Mouse (Mus musculus) lung, embryonic 15.5 days (tissue): Measurements from ENCODE around the gene Pi4k2a. TPM values are rescaled to one million over a fixed set of nuclear protein-coding genes. Genes with fewer than 3 reads are reported as not detected.

ENCODE experiments used
- ATAC-seq: fragments of 200-750 bp; cut with Nextera tagmentation; 2 replicates; pipeline ENCODE4 v1.8.0; 2017; ENCODE audit warnings: moderate number of reproducible peaks, borderline replicate concordance; ENCODE audit not compliant: low FRiP score, low TSS enrichment; ENCODE audit errors: extremely low read depth
- H3K27ac ChIP-seq: fragments of 300-500 bp; sonication (generic); 2 replicates; pipeline ENCODE4 v1.5.1; 2015; ENCODE audit warnings: moderate library complexity, mild to moderate bottlenecking, inconsistent platforms
- H3K27me3 ChIP-seq: fragments of 300-500 bp; sonication (generic); 2 replicates; pipeline ENCODE4 v1.6.1; 2015; ENCODE audit warnings: inconsistent platforms
- H3K36me3 ChIP-seq: fragments of 300-500 bp; sonication (generic); 2 replicates; pipeline ENCODE4 v1.6.1; 2015; ENCODE audit warnings: inconsistent platforms
- H3K4me1 ChIP-seq: fragments of 300-500 bp; sonication (generic); 2 replicates; pipeline ENCODE4 v1.6.1; 2015; ENCODE audit warnings: inconsistent platforms
- H3K4me2 ChIP-seq: fragments of 300-500 bp; sonication (generic); 2 replicates; pipeline ENCODE4 v1.6.1; 2015; ENCODE audit warnings: inconsistent platforms, mild to moderate bottlenecking, moderate library complexity
- H3K4me3 ChIP-seq: fragments of 300-500 bp; sonication (generic); 2 replicates; pipeline ENCODE4 v1.5.1; 2015; ENCODE audit warnings: mild to moderate bottlenecking, inconsistent platforms
- H3K9ac ChIP-seq: fragments of 300-500 bp; sonication (generic); 2 replicates; pipeline ENCODE4 v1.6.1; 2015; ENCODE audit warnings: inconsistent platforms
- H3K9me3 ChIP-seq: fragments of 300-500 bp; sonication (generic); 2 replicates; pipeline ENCODE4 v1.6.1; 2016; ENCODE audit warnings: inconsistent platforms
- WGBS: fragments of 180-500 bp; shearing (Covaris S2); methylation state at CpG from one replicate; pipeline ENCODE4 v1.1.7; 2015; 5-methylcytosine and 5-hydroxymethylcytosine counted together
- polyA plus RNA-seq: library from polyadenylated mRNA; unstranded; fragments of >200 nt; fragmentation: Nextera tagmentation; extraction: Ambion mirVana; gene quantifications from 2 replicates; pipeline ENCODE4 v1.2.1, GENCODE M21; 2015

Gene Pi4k2a
- 21.7 and 26.1 TPM in 2 replicates for polyA plus RNA-seq

GRCm38 (mm10) chr19:42089748-42090595 lies at the start of gene Pi4k2a:
Pi4k2a (plus strand) TSS chr19:42090470.
- H3K9ac ChIP-seq: peak within 1 kb of the TSS; percentile 83
- peak within 1 kb of the TSS; percentile 93 for H3K4me3 ChIP-seq
- H3K36me3 ChIP-seq: peaks cover 6% of the 10 kb centered on the region
- peak within 1 kb of the TSS; percentile 90 for H3K27ac ChIP-seq
- no peaks in the 10 kb centered on the region for H3K9me3 ChIP-seq
- H3K4me1 ChIP-seq: peaks cover 28% of the 10 kb centered on the region
- WGBS: under 1% methylated on average over 52 of the region's 55 CpGs
- ATAC-seq: peak; percentile 98
- peak within 1 kb of the TSS; percentile 77 for H3K4me2 ChIP-seq
- H3K27me3 ChIP-seq: no peaks in the 10 kb centered on the region

GRCm38 (mm10) chr19:42043988-42044387 lies 46.3 kb upstream of the Pi4k2a start:
- Histone ChIP-seq H3K4me3 (no peak overlapping the region), H3K36me3 (no peaks in the 10 kb centered on the region), H3K4me2 (no peak overlapping the region), H3K9ac (no peak overlapping the region), H3K27ac (no peak overlapping the region), H3K4me1 (peaks cover 7% of the 10 kb centered on the region), H3K9me3 (no peaks in the 10 kb centered on the region), H3K27me3 (peaks cover 5% of the 10 kb centered on the region; the same call in 1 of the 2 replicates)
- no peak for ATAC-seq
- 94% methylated on average over 6 of the region's 6 CpGs for WGBS

- Histone ChIP-seq H3K27ac (no peak within 1 kb of the TSS), H3K4me2 (peak within 1 kb of the TSS; percentile 61), H3K9me3 (no peaks in the 10 kb centered on the region), H3K9ac (peak within 1 kb of the TSS; percentile 33; the same call in 1 of the 2 replicates), H3K36me3 (no peaks in the 10 kb centered on the region), H3K27me3 (no peaks in the 10 kb centered on the region), H3K4me3 (peak within 1 kb of the TSS; percentile 42), H3K4me1 (peaks cover 7% of the 10 kb centered on the region)
- ATAC-seq: peak; percentile 91
- WGBS: 20% methylated on average over 23 of the region's 23 CpGs
These were observed 44.8 kb upstream of the Pi4k2a start, which contains the start of gene Hoga1 for GRCm38 (mm10) chr19:42045269-42046102. Hoga1 (plus strand) TSS chr19:42045610.

DNA sequence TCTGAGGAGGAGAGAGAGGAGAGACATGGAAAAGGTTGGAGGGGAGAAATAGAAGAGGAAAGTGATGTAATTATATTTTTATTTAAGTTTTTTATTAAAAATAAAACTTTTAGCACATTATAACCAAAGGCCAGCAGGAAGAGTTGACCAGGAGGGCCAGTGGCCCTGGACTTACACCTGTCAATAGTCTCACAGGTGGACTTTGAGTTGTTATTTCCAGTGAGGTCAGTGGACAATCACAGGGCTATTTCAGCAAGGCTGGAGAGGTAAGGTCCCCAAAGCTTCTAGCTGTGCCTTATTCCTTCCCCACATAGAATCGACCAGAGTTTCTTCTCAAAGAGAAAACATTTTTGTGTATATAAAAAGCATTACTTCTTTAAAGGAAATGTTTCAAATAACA lies 40.0 kb upstream of the Pi4k2a start:
- Histone ChIP-seq H3K4me1 (peaks cover 11% of the 10 kb centered on the region), H3K9ac (no peak overlapping the region), H3K4me3 (no peak overlapping the region), H3K27ac (no peak overlapping the region), H3K4me2 (no peak overlapping the region), H3K27me3 (no peaks in the 10 kb centered on the region), H3K36me3 (no peaks in the 10 kb centered on the region), H3K9me3 (no peaks in the 10 kb centered on the region)
- WGBS: 79% methylated on average over 1 of the region's 1 CpGs
- ATAC-seq: no peak

GRCm38 (mm10) chr19:42051351-42051750 lies 38.9 kb upstream of the Pi4k2a start:
- no peak overlapping the region for H3K27ac ChIP-seq
- no peaks in the 10 kb centered on the region for H3K36me3 ChIP-seq
- H3K4me1 ChIP-seq: 0 out of 2 replicates have a peak, but pooled peaks cover 4% of the 10 kb centered on the region
- H3K9me3 ChIP-seq: no peaks in the 10 kb centered on the region
- no peak overlapping the region for H3K4me3 ChIP-seq
- no peak for ATAC-seq
- no peaks in the 10 kb centered on the region for H3K27me3 ChIP-seq
- WGBS: 92% methylated on average over 3 of the region's 3 CpGs
- H3K9ac ChIP-seq: no peak overlapping the region
- H3K4me2 ChIP-seq: no peak overlapping the region

- H3K9me3 ChIP-seq: no peaks in the 10 kb centered on the region
- no peaks in the 10 kb centered on the region for H3K36me3 ChIP-seq
- no peak within 1 kb of the TSS for H3K9ac ChIP-seq
- no peak within 1 kb of the TSS for H3K4me2 ChIP-seq
- WGBS: 70% methylated on average over 4 of the region's 4 CpGs
- no peak within 1 kb of the TSS for H3K27ac ChIP-seq
- no peak for ATAC-seq
- no peaks in the 10 kb centered on the region for H3K27me3 ChIP-seq
- 0 out of 2 replicates have a peak, but pooled peaks cover 4% of the 10 kb centered on the region for H3K4me1 ChIP-seq
- H3K4me3 ChIP-seq: no peak within 1 kb of the TSS
These were observed 38.3 kb upstream of the Pi4k2a start, which contains the start of gene 4933411K16Rik for GRCm38 (mm10) chr19:42051948-42052347. 4933411K16Rik (plus strand) TSS chr19:42052248.

DNA sequence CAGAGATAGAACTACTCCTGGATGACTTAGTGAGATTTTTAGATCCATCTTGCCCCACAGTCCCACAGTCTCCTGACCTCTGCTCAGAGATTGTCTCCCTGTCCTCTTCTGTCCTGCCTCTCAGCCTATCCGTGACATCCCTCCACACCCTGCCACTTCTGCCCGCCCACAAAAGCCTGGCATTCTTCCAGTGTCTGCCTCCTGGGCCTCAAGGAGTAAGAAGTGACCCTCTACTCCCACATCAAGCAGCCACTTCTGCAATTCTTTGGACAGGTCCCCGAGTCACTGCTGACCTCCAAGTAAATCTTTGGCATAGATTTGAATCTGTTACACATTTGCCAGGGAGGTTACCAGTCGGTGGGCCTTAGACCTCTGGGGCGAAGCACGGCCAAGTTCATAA lies 36.0 kb upstream of the Pi4k2a start:
- no peak overlapping the region for H3K4me2 ChIP-seq
- H3K27me3 ChIP-seq: no peaks in the 10 kb centered on the region
- 55% methylated on average over 6 of the region's 6 CpGs for WGBS
- ATAC-seq: no peak
- H3K4me3 ChIP-seq: no peak overlapping the region
- no peaks in the 10 kb centered on the region for H3K9me3 ChIP-seq
- H3K27ac ChIP-seq: 0 out of 2 replicates have a peak overlapping the region, but pooled peaks have one; percentile 2
- no peak overlapping the region for H3K9ac ChIP-seq
- H3K4me1 ChIP-seq: 0 out of 2 replicates have a peak, but pooled peaks cover 4% of the 10 kb centered on the region
- H3K36me3 ChIP-seq: no peaks in the 10 kb centered on the region

DNA sequence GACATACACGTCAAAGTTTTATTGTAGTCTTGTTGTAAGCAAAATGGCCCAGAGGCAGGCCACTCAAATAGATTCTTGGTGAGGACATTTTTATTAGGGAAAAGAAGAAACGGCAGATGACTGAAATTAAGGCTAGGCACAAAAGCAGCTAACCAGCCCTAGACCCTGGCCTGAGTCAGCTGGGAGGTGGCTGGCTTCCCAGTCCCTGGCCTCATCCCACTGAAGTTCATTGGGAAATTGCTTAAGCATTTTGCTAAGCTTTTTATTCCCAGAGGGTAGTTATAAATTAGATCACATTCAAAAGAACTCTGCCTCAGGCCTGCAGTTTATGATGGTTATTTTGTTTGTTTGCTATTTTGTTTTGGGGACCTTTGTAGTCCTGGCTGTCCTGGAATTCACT lies 34.4 kb upstream of the Pi4k2a start:
- Histone ChIP-seq H3K9me3 (no peaks in the 10 kb centered on the region), H3K27ac (no peak overlapping the region), H3K36me3 (no peaks in the 10 kb centered on the region), H3K4me1 (0 out of 2 replicates have a peak, but pooled peaks cover 4% of the 10 kb centered on the region), H3K4me3 (no peak overlapping the region), H3K4me2 (no peak overlapping the region), H3K9ac (no peak overlapping the region), H3K27me3 (no peaks in the 10 kb centered on the region)
- no peak for ATAC-seq
- WGBS: 88% methylated on average over 2 of the region's 2 CpGs

DNA sequence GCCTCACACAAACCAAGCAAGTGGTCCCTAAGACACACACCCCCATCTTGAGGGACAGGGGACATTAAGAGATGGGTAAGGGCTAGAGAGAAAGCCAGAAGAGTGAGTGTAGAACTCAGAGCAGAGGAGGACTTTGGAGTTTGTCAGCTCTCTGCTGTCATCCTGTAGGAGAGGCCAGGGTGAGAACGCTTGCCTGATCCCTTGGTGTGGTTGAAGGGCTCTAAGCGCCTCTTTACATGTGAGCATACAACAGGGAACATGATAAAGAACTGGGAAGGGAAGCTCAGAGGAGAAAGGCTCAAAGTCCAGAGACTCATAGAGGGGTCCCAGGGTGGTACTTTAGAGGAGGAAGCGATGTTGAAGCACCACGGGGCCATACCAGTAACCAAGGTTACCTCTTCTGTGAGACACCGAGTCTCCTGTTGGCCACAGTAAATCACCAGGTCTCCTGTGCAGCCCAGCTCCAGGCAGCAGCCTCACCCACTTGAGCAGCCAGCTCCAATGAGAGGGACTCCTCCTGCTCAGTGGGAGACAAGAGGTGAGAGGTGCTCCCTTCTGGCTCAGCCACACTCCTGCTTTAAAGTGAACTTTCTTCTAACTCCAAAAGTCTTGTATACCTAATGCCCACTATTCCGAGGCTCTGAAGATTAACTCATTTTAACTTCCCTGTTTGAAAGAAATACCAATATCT lies 33.4 kb upstream of the Pi4k2a start:
- no peak overlapping the region for H3K9ac ChIP-seq
- H3K9me3 ChIP-seq: no peaks in the 10 kb centered on the region
- no peaks in the 10 kb centered on the region for H3K27me3 ChIP-seq
- no peak overlapping the region for H3K4me3 ChIP-seq
- no peak overlapping the region for H3K4me2 ChIP-seq
- H3K27ac ChIP-seq: no peak overlapping the region
- H3K4me1 ChIP-seq: 0 out of 2 replicates have a peak, but pooled peaks cover 4% of the 10 kb centered on the region
- 62% methylated on average over 6 of the region's 6 CpGs for WGBS
- H3K36me3 ChIP-seq: no peaks in the 10 kb centered on the region
- ATAC-seq: no peak

DNA sequence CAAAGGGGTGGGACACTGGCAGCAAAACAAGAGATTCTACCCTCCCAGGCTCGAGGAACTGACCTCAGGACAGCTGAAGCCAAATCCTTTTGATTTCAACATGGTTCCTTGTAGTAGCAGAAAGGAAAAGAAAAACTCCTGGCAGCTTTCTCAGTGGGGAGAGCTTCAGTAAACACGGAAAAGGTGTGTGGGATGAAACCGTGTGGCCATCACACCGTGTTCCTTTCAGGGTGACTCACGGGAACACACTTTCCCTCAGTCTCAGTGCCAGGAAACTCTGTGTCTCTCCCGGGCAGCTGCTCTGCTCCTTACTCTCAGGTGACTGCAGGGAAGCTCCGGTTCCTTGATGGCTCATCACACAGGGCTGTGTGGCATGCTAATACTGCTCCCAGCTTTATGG lies 31.8 kb upstream of the Pi4k2a start:
- 61% methylated on average over 7 of the region's 7 CpGs for WGBS
- H3K27ac ChIP-seq: no peak overlapping the region
- H3K4me1 ChIP-seq: 0 out of 2 replicates have a peak, but pooled peaks cover 4% of the 10 kb centered on the region

DNA sequence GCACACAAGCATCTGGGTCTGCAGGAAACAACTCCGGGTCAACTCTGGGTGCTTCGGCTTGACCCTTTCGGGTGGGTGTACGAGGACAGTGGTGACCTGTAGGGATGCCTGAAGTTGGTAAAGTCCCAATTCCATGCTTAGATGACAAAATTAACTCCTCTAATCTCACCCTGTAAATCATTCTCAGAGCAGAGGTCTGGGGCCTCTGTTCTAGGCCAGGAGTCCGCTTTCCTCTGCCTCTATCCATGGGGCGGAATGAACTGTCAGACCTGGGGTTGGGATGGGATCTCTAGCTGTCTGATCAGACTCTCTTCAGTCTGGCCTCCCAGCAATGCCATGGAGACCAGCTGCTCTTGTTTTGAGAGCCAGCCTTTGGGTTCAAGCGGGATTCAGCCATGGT lies 28.8 kb upstream of the Pi4k2a start:
- Histone ChIP-seq H3K4me2 (no peak overlapping the region), H3K27me3 (no peaks in the 10 kb centered on the region), H3K4me1 (no peaks in the 10 kb centered on the region), H3K27ac (no peak overlapping the region), H3K4me3 (no peak overlapping the region), H3K36me3 (no peaks in the 10 kb centered on the region), H3K9me3 (no peaks in the 10 kb centered on the region), H3K9ac (no peak overlapping the region)
- 87% methylated on average over 7 of the region's 7 CpGs for WGBS
- ATAC-seq: no peak

More for the DNA sequence above, 31.8 kb upstream of the Pi4k2a start:
- H3K9ac ChIP-seq: no peak overlapping the region
- H3K4me2 ChIP-seq: no peak overlapping the region
- no peak for ATAC-seq
- H3K27me3 ChIP-seq: no peaks in the 10 kb centered on the region
- H3K4me3 ChIP-seq: no peak overlapping the region
- no peaks in the 10 kb centered on the region for H3K36me3 ChIP-seq
- H3K9me3 ChIP-seq: no peaks in the 10 kb centered on the region
